Mouse (Mus musculus) common myeloid progenitor, adult 5-6 weeks (primary cell): ENCODE measurements at regions not wholly inside any gene's neighbourhood (a gene's known extent, or its start where the extent isn't known, plus 50 kb on each side); places are given as distances from the start of the nearest gene placed in this dataset.

Source experiments
- ATAC-seq: replicated peaks from 2 replicates; pipeline ENCODE4 v1.8.0; 2016; ENCODE audit warnings: low read depth, mild to moderate bottlenecking, moderate TSS enrichment, inconsistent platforms; ENCODE audit not compliant: poor library complexity, severe bottlenecking

- no peak for ATAC-seq
These were observed 560.1 kb downstream of the Ttll7 start for GRCm38 (mm10) chr3:147412274-147412673.

- no peak for ATAC-seq
These were observed 564.8 kb downstream of the Ttll7 start for GRCm38 (mm10) chr3:147416926-147417325.

DNA sequence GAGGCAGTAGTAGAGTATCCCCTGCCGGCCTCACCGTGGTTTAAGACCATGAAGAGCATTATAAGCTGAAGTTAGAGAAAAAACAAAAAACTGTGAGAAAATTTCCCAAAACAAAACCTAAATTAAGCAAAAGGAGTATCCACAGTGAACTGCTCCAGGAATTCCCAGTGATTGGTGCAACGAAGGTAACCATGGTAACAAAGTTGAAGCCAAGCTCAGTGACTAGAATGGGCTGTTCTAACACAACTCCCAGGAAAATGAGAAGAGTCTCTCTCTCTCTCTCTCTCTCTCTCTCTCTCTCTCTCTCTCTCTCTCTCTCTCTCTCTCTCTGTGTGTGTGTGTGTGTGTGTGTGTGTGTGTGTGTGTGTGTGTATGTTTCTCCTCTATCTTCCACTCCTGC lies 567.0 kb downstream of the Ttll7 start:
- no peak for ATAC-seq

- ATAC-seq = no peak
These were observed 570.0 kb downstream of the Ttll7 start for GRCm38 (mm10) chr3:147422196-147422595.

GRCm38 (mm10) chr3:147423895-147424575 lies 571.9 kb downstream of the Ttll7 start:
- no peak for ATAC-seq

DNA sequence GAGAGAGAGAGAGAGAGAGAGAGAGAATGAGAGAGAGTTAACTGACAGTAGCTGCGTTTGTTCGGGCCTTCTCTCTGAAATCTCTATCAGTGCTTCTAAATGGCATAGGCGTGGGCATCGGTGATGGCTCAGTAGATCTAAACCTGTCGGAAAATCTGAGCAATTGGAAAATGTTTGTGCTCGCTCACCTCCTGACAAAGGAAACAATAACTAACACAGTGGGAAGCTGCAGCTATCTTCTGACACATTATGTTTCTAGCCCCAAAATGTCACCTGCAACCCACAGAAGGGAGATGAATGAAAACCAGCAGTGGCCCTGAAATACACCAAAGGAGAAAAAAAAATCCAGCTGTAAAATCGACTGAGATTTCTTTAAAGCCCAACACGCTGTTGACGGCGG lies 576.7 kb downstream of the Ttll7 start:
- no peak for ATAC-seq

DNA sequence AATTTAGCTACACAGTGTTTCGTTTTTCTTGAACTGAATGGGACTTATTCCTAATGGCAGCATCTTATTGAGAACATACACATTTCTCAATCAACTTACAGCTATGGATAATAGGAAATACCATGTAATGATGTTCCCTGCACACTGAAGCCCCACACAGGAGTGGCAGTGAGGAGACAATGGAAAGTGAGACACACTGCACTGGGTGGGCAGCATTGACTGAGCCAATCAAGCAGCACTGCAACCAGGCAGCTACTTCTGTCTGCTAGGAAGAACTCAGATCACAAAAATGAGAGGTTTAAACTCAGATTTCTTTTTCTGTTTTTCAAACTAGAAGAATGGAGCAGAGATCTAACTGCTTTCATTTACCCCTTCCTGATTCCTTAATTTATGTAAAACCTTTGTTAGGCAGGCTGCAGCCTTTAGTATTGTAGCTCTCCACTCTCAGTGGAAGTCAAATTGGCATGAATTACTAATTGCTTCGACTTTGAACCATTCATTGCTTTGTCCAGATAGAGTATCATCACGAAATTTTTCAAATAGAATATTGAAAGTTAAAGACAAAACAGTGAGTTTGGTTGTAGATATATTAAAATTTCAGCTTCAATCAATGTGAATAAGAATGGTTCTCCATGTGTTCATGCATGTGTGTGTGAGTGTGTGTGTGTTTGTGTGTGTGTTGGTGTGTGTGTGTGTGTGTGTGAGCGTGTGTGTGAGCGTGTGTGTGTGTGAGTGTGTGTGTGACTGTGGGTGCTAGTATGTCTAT lies 590.9 kb downstream of the Ttll7 start:
- ATAC-seq = no peak

DNA sequence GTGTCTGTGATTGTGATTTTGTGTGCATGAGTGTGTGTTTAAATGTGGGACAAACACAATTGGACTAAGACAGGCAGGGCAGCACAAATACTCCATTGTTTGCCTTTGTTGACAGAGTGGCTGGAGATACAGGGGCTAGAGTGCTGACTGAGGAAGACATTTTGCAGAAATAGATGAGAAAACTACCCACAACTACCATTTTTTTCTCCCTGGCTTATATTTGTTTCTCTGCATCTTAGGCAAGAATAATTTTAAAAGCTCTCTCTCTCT lies 591.5 kb downstream of the Ttll7 start:
- ATAC-seq = no peak

DNA sequence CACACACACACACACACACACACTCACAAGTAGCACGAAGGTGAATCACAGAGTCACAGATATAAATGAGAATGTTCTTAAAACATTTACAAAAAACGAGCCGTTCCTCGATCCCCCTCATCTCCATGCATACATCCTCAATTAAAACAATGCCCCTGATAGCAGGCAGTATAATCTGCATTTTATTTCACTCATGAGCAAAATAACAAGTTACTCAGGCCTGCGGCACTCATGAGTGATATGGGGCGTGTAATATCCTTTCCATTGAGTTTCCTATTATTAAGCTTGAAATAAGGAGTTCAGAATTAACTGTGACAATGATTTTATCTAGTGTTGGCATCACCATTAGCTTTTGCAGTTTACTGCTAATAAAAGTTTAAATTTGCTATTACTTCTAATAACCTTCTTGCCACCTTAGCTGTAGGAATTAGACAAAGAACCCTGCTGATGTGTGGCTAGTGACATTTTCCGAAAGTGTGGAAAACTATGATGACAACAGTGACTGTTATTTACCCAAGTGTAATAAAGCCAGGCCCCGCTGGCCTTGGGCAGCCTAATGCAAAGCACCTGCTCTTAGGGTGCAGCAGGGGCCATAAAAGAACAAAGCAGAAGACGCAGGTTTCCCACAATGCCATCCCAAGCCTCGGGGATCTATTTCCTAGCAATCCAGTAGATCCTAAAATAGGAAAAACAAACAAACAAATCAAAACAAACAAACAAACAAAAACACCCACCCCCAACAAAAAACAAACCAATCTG lies 592.0 kb downstream of the Ttll7 start:
- no peak for ATAC-seq

- ATAC-seq = no peak
These were observed 593.1 kb downstream of the Ttll7 start for GRCm38 (mm10) chr3:147445066-147445844.

GRCm38 (mm10) chr3:147445884-147446283 lies 593.7 kb downstream of the Ttll7 start:
- ATAC-seq = no peak

GRCm38 (mm10) chr3:147452176-147452575 lies 600.0 kb downstream of the Ttll7 start:
- no peak for ATAC-seq

GRCm38 (mm10) chr3:147455383-147455782 lies 603.2 kb downstream of the Ttll7 start:
- ATAC-seq = no peak

- no peak for ATAC-seq
These were observed 604.1 kb downstream of the Ttll7 start for GRCm38 (mm10) chr3:147456294-147456693.

- no peak for ATAC-seq
These were observed 605.9 kb downstream of the Ttll7 start for GRCm38 (mm10) chr3:147458115-147458514.

GRCm38 (mm10) chr3:147479890-147480289 lies 627.7 kb downstream of the Ttll7 start:
- ATAC-seq = no peak
